Mouse (Mus musculus): ENCODE measurements around the gene Usp7. TPM values are rescaled to one million over a fixed set of nuclear protein-coding genes. Genes with fewer than 3 reads are reported as not detected.

Gene Usp7
- polyA plus RNA-seq, 1 experiment from 2014 or later = 31.9 TPM

Other genes with a start within 250 kb of the Usp7 start
- 53.1 and 53.3 TPM in 2 replicates for gene Pmm2, start 154.6 kb downstream of the Usp7 start, polyA plus RNA-seq (2015; fragmentation: Nextera tagmentation; extraction: Ambion mirVana)
- 21.1 and 21.8 TPM in 2 replicates for gene Tmem186, start 154.6 kb downstream of the Usp7 start, polyA plus RNA-seq (2015; fragmentation: Nextera tagmentation; extraction: Ambion mirVana)
- gene Carhsp1, start 120.2 kb downstream of the Usp7 start, polyA plus RNA-seq (2015; fragmentation: Nextera tagmentation; extraction: Ambion mirVana) = 108 and 109 TPM in 2 replicates
- gene Gm5767, start 111.5 kb downstream of the Usp7 start, polyA plus RNA-seq (2015; fragmentation: Nextera tagmentation; extraction: Ambion mirVana) = not detected in 2 replicates
- gene 1810013L24Rik, start 37.8 kb upstream of the Usp7 start, polyA plus RNA-seq (2015; fragmentation: Nextera tagmentation; extraction: Ambion mirVana) = 21.2 and 21.3 TPM in 2 replicates

Measured in limb, embryonic 13.5 days (tissue).